Mouse (Mus musculus) ZHBTc4 (cell line): ENCODE results near the gene Il4ra.

ENCODE experiments used
- DNase-seq: peaks from one replicate; pipeline ENCODE4 v3.0.0-alpha.2; 2011; ENCODE audit warnings: low read depth, low spot score

Il4ra gene

GRCm38 (mm10) chr7:125600136-125600535 is 48.2 kb downstream of the Il4ra start:
- DNase-seq = no peak

- DNase-seq = no peak
Measured at GRCm38 (mm10) chr7:125600612-125601279, 48.8 kb downstream of the Il4ra start.

DNA sequence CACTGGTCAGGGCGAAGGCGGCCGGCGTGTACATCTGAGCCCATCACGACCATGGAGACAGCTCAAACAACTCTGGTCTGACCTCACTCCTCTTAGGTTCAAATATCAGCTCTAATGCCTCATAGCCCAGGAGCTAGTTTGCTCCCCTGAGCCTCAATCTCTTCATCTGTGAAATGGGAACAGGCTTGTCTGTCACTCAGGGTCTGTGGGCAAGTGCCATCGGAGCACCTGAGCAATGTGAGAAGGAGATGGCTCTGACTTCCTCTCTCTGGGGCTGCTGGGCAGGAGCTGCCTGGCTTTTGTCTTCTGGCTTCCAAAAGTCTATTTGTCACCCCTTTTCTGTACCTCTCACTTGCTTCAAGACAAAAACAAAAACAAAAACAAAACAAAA is 49.4 kb downstream of the Il4ra start:
- no peak for DNase-seq

- DNase-seq = no peak
Measured at GRCm38 (mm10) chr7:125601821-125602448, 50.0 kb downstream of the Il4ra start.

DNA sequence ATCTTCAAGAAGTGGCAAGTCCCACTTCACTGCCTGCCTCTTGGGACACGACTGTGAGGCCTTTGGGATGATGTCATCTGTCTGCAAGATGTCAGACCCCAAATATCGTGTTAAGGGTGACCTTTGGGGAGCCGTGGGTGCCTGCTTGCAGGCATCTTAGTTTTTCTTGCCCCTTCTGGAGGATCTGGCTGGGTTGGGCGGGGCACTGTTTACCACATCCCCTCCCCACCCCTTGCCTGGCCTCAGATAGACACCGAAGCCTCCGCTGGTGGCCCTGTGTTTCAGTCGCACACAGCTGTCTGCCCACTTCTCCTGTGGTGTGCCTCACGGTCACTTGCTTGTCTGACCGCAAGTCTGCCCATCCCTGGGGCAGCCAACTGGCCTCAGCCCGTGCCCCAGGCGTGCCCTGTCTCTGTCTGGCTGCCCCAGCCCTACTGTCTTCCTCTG is 51.3 kb downstream of the Il4ra start, which contains the start of gene Il21r:
TSS of gene Il21r (plus strand) at position 245 of the 447 bp plus-strand sequence.
- DNase-seq = no peak

- DNase-seq = no peak
Measured at GRCm38 (mm10) chr7:125604362-125605319, 52.7 kb downstream of the Il4ra start.

DNA sequence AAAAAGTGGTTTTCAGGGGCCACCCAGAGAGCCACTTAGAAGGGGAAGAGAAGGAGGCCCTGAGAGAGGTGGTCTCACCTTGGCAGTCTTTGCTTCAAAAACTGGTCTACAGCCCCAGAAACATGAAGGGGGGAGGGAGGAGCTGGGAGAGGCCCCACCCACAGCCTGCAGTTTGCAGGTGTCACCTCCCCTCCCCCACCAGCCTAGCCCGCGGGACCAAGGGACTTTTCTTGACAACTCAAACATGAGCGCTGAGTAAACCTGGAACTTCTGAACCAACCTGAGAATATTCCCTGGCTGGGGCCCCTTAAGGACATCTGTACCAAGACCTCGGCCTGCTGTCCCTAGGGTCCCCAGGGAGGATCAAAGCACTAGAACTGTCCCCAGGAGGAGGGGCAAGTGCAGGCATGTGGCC is 53.8 kb downstream of the Il4ra start:
- DNase-seq = no peak

GRCm38 (mm10) chr7:125606265-125607164 is 54.6 kb downstream of the Il4ra start:
- no peak for DNase-seq

GRCm38 (mm10) chr7:125607384-125608182 is 55.7 kb downstream of the Il4ra start:
- DNase-seq = peak; percentile 69

DNA sequence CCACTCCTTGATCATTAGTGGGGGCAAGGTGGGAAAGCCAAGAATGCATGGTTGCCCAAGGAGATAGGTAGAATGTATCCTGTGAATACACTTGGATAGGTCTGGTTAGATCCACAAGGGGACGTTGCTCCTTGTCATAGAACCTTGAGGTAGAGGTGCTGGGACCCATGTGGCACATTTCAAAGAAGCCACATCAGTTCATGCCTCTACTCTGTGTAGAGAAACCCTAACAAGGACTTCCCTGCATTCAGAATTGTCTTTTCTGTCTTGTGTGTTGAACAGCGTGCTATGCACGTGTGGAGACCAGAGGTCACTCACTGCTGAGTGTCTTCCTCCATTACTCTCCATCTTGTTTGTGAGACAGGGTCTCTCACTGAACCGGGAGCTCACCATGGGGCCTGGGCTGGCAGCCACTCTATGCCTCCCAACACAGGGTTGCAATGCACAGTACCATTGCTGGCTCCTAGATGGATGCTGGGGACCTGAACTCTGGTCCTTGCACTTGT is 56.3 kb downstream of the Il4ra start:
- no peak for DNase-seq

DNA sequence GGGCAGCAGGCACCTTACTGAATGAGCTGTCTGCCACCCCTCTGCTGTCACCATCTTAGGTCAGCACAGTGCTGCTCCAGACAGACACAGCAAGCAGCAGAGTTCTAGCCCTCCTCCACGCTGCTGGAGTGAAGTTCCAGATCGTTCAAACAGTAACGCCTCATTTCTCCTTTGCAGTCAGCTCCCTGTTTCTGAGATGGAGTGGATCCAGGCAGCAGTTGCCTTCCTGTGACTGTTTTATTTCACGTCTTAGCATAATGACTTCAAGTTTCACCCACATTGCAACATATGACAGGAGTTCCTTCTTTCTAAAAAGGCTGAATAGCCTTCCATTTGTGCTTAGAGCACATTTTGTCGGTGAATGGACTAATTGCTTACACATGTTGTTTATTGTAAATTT is 61.7 kb downstream of the Il4ra start:
- DNase-seq = no peak

- DNase-seq = no peak
Measured at GRCm38 (mm10) chr7:125615453-125615852, 63.5 kb downstream of the Il4ra start.

DNA sequence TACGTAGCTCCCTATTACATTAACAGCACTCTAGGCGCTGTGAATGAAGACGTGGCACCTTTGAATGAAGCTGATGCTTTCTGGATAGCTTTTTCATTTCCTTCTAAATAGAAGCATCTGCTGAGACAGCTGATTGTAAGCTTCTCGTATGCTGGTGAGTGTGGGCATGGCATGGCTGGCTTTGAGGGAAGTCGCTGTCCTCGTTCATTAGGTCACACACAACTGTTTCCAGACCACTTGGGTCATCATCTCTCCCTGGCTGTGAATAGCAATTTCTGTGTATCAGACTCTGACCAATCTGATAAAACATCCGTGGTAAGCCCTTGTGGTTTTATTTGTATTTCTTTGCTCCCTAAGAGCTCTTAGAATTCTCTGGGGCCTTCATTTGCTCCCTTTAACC is 66.1 kb downstream of the Il4ra start:
- no peak for DNase-seq

DNA sequence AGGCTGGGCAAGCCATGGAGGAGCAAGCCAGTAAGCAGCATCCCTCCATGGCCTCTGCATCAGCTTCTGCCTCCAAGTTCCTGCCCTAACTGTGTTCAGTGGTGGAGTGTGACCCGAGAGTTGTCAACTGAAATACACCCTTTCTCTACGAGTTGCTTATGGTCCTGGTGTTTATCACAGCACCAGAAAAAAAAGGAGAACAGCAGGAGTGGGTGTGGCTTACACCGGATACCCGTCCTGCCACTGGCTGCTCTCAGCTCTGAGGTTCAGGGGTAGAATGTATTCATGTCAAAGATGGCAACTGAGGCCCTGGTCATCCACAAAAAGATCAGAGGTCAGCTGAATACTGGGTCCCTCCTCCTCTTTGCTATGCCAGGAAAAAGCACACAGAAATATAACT is 68.2 kb downstream of the Il4ra start:
- DNase-seq = no peak

DNA sequence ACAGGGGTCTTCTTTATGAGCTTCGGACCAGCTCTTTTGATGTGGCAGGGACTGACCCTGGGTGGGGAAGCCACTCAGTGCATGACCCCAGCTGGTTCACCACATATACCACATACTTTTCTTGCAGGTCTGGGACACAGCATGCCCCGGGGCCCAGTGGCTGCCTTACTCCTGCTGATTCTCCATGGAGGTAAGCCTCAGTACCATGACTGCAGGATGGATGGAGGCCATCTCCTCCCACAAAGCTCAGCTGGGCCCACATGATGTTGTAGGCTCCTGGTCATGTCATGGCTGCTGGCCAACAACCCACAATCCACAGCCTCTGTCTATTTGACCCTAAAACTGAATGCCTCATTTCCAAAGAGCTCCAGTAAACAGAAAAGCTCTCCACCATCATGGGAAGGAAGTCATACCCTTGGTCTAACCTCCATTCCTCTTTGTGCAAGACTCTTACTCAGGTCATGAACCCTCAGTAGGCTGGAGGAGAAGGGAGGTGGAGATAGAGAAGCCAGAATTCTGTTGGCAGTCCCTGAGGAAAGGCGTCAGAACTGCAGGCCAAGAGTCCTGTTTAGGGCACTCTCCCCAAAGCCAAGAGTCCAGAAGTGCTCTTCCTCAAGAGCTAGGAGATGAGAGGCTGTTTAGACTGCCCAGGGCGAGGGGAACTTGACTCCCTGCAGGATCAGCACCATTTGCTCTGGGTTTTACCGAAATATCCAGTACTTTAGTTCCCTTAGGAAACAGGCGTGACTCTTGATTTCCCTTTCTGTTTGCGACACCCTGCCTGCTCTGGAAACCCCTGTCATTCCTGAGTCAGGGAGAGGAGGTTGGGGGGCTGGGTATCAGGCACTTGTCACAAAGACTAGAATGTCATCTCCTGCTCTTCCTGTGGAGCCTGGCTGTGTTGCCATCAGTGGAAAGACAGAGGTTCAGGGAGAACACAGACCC is 71.1 kb downstream of the Il4ra start:
- DNase-seq = no peak

DNA sequence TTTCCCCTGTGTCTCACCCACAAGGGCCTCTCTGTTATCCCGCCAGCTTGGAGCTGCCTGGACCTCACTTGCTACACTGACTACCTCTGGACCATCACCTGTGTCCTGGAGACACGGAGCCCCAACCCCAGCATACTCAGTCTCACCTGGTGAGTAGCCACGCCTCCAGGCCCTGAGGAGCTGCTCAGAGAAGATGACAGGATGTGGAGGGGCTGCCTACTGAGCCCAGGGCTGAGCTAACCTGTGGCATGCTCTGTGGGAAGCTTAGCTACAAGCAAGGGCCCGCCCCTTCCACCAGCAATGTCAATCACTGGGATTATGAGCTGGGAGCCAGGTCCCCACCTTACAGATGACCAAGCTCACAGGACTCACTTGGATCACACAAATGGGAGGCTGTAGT is 73.3 kb downstream of the Il4ra start:
- DNase-seq = no peak

DNA sequence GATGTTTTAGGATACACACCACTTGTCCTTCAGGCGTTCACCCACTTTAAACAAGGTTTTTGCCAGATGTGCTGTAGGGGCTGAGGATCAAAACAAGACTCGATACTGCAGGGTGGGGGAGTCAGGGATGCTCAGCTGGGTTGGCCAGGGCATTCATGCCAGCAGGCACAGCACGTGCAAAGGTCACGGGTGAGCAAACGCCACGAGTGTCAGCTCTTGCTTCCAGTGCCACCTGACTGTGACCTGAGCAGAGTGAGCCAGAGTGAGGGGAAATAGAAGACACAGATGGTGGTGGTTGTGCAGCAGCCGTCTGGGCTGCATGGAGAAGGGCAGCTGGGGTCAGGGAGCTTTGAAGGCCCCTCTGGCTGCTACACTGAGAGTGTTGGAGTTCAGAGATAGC is 73.9 kb downstream of the Il4ra start:
- DNase-seq = no peak
